8 mouse cellular contexts compared by ENCODE assay signal in the genomic region with DNA sequence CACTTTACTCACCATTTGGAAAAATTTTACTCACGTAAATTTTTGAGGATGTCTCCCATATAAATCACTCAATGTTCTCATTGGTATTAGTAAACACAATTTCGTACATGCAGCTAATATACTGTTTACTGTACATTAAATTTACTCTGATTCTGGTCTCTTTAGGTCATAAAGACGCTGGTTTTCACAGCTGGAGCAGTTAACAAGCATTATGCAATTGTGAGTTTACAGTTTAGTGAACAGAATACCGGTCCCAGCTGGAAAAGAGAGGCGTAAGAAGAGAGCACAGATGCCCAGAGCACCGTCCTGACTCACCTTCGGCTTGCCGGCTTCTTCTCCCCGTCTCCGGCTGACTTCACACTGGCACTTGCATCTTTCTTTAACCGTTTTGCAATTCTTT. TPM values are rescaled to one million over a fixed set of nuclear protein-coding genes. Genes with fewer than 3 reads are reported as not detected.
DNase-seq lines count a peak whose midpoint lies in the region; ATAC-seq and TF ChIP-seq lines count a peak whose summit lies in the region.

TSS of gene Srek1ip1 (plus strand) at position 301 of the 400 bp plus-strand sequence.

- H3K36me3 ChIP-seq in kidney, adult 2 months (ENCODE audit: control insufficient read depth, insufficient read depth, low read length) = peaks cover 1% of the 10 kb centered on the region
- H3K36me3 ChIP-seq in intestine, postnatal 0 days (ENCODE audit: control insufficient read depth, insufficient read depth) = peaks cover 15% of the 10 kb centered on the region
- peaks cover 11% of the 10 kb centered on the region for H3K36me3 ChIP-seq in midbrain, postnatal 0 days (ENCODE audit: insufficient read depth, low read length)

- H3K4me2 ChIP-seq in intestine, postnatal 0 days (replicated peaks; ENCODE audit: low read depth) = no peak within 1 kb of the TSS
- H3K4me2 ChIP-seq in midbrain, postnatal 0 days (ENCODE audit: low read depth, low read length, poor library complexity, severe bottlenecking) = no peak within 1 kb of the TSS

- no peaks in the 10 kb centered on the region for H3K4me1 ChIP-seq in kidney, adult 2 months (ENCODE audit: control insufficient read depth, insufficient read depth, low read length)
- no peaks in the 10 kb centered on the region for H3K4me1 ChIP-seq in intestine, postnatal 0 days (replicated peaks; ENCODE audit: control insufficient read depth, insufficient read depth, low read length)
- H3K4me1 ChIP-seq in midbrain, postnatal 0 days (ENCODE audit: insufficient read depth, low read length) = no peaks in the 10 kb centered on the region

- H3K27me3 ChIP-seq in kidney, adult 2 months (replicated peaks; ENCODE audit: control insufficient read depth, insufficient read depth, low read length) = no peaks in the 10 kb centered on the region
- H3K27me3 ChIP-seq in intestine, postnatal 0 days (replicated peaks; ENCODE audit: control insufficient read depth, insufficient read depth, low read length) = no peaks in the 10 kb centered on the region
- no peaks in the 10 kb centered on the region for H3K27me3 ChIP-seq in midbrain, postnatal 0 days (ENCODE audit: insufficient read depth, low read length)

- no peak for ATAC-seq in intestine, postnatal 0 days
- no peak for ATAC-seq in midbrain, postnatal 0 days (ENCODE audit: low FRiP score)

- H3K9ac ChIP-seq in intestine, postnatal 0 days (ENCODE audit: low read depth, low read length) = no peak within 1 kb of the TSS
- H3K9ac ChIP-seq in midbrain, postnatal 0 days (replicated peaks; ENCODE audit: low read length, poor library complexity, severe bottlenecking) = no peak within 1 kb of the TSS

- no peak within 1 kb of the TSS for H3K4me3 ChIP-seq in kidney, adult 2 months (ENCODE audit: insufficient read depth, low read depth, low read length)
- no peak within 1 kb of the TSS for H3K4me3 ChIP-seq in intestine, postnatal 0 days (ENCODE audit: low read depth, low read length)
- no peak within 1 kb of the TSS for H3K4me3 ChIP-seq in midbrain, postnatal 0 days (ENCODE audit: low read depth, low read length)

- no peaks in the 10 kb centered on the region for H3K9me3 ChIP-seq in intestine, postnatal 0 days (ENCODE audit: control insufficient read depth)
- no peaks in the 10 kb centered on the region for H3K9me3 ChIP-seq in midbrain, postnatal 0 days (ENCODE audit: low read length)

- DNase-seq in kidney, adult 2 months = no peak
- DNase-seq in kidney, adult 8-10 months = no peak
- DNase-seq in adrenal gland, postnatal 14 days = no peak
- no peak for DNase-seq in gastrocnemius, postnatal 4 days (ENCODE audit: low spot score in 2 of 2)
- DNase-seq in midbrain, postnatal 0 days (ENCODE audit: low spot score) = no peak
- DNase-seq in thymus, postnatal 25 days = no peak
- DNase-seq in kidney, postnatal 36 days = no peak

- TF ChIP-seq POLR2A in kidney, adult 2 months (IDR thresholded peaks at IDR 0.05; ENCODE audit: low read depth, low read length) = no peak

- no peak for TF ChIP-seq CTCF in kidney, adult 2 months (conservative IDR thresholded peaks at IDR 0.05; ENCODE audit: insufficient read depth, insufficient read length, low read depth, low read length)
- no peak for TF ChIP-seq CTCF in intestine, postnatal 0 days (IDR thresholded peaks at IDR 0.05; ENCODE audit: low read depth)
- TF ChIP-seq CTCF in midbrain, postnatal 0 days (IDR thresholded peaks at IDR 0.05) = no peak

- WGBS in kidney, adult 2 months = 79% methylated on average over 11 of the region's 11 CpGs
- WGBS in intestine, postnatal 0 days = 89% methylated on average over 11 of the region's 11 CpGs
- 94% methylated on average over 11 of the region's 11 CpGs for WGBS in midbrain, postnatal 0 days

- no peak within 1 kb of the TSS for H3K27ac ChIP-seq in kidney, adult 2 months (ENCODE audit: insufficient read depth, low read depth, low read length)
- no peak within 1 kb of the TSS for H3K27ac ChIP-seq in intestine, postnatal 0 days (ENCODE audit: low read depth, low read length)
- H3K27ac ChIP-seq in midbrain, postnatal 0 days (ENCODE audit: low read depth, low read length) = no peak within 1 kb of the TSS

RNA-seq across cellular contexts. Expression of gene Srek1ip1, which starts in this region (rescaled TPM):
- polyA plus RNA-seq in kidney, adult 2 months (2012; rRNA removed) = 11.9 and 14.0 TPM in 2 replicates
- 21.6 and 25.6 TPM in 2 replicates for total RNA-seq in adrenal gland, postnatal 14 days (2021)
- 10 to 100 TPM; 14.7 to 15.8 TPM for total RNA-seq in gastrocnemius, postnatal 4 days (2021)
- polyA plus RNA-seq in intestine, postnatal 0 days (2015; fragmentation: Nextera tagmentation; extraction: Ambion mirVana) = 23.3 and 27.7 TPM in 2 replicates
- 12.9 and 17.5 TPM in 2 replicates for total RNA-seq in midbrain, postnatal 0 days (2014; rRNA removed)
- polyA plus RNA-seq in midbrain, postnatal 0 days (2015; fragmentation: Nextera tagmentation; extraction: Ambion mirVana) = 12.3 and 12.4 TPM in 2 replicates
